Mouse (Mus musculus) E14TG2a.4 (cell line): ENCODE measurements around the gene Fbxl8.

ENCODE experiments used
- CTCF ChIP-seq: conservative IDR thresholded peaks from 2 replicates; pipeline ENCODE4 v1.5.1; 2014; ENCODE audit warnings: low read length
- POU5F1 ChIP-seq: IDR thresholded peaks from 2 replicates; pipeline ENCODE4 v1.6.1; 2014; ENCODE audit warnings: low read length, borderline replicate concordance

GRCm38 (mm10) chr8:105225917-105226316 lies 38.5 kb upstream of the Fbxl8 start:
- TF ChIP-seq CTCF: no peak
- TF ChIP-seq POU5F1: no peak
